In genomic region chr12:107085058-107085905, GRCm38 (mm10) we compare ENCODE assay signal across 9 mouse cellular contexts.
A peak's percentile ranks its signal among the peaks of the same experiment; 100 is the strongest.
DNase-seq lines count a peak whose midpoint lies in the region; ATAC-seq lines count a peak whose summit lies in the region.
"Had no signal": no experiment of that assay in that cellular context is flagged by ENCODE, and none has a peak within 500 bp of the region (broad histone marks: within the 10 kb centered on the region; RNA-seq: fewer than 3 reads in every experiment).

No protein-coding gene starts in this region.

- 30% methylated on average over 14 of the region's 14 CpGs for WGBS in kidney, embryonic 15.5 days
- WGBS in embryonic facial prominence, embryonic 13.5 days: 16% methylated on average over 14 of the region's 14 CpGs
- 13% methylated on average over 14 of the region's 14 CpGs for WGBS in neural tube, embryonic 15.5 days

- no peak overlapping the region for H3K9ac ChIP-seq in kidney, embryonic 15.5 days
- H3K9ac ChIP-seq in embryonic facial prominence, embryonic 13.5 days: no peak overlapping the region; the same call in 1 of the 2 replicates
- no peak overlapping the region for H3K9ac ChIP-seq in neural tube, embryonic 15.5 days (replicated peaks)

- H3K27ac ChIP-seq in kidney, embryonic 15.5 days: no peak overlapping the region
- H3K27ac ChIP-seq in embryonic facial prominence, embryonic 13.5 days: no peak overlapping the region
- peak overlapping the region; percentile 45 for H3K27ac ChIP-seq in neural tube, embryonic 15.5 days (replicated peaks)

- 0 out of 2 replicates have a peak overlapping the region, but pooled peaks have one; percentile 31 for H3K4me2 ChIP-seq in kidney, embryonic 15.5 days
- peak overlapping the region; percentile 39 for H3K4me2 ChIP-seq in embryonic facial prominence, embryonic 13.5 days
- peak overlapping the region; percentile 31 for H3K4me2 ChIP-seq in neural tube, embryonic 15.5 days

- no peaks in the 10 kb centered on the region for H3K9me3 ChIP-seq in kidney, embryonic 15.5 days (replicated peaks)
- H3K9me3 ChIP-seq in embryonic facial prominence, embryonic 13.5 days: no peaks in the 10 kb centered on the region
- no peaks in the 10 kb centered on the region for H3K9me3 ChIP-seq in neural tube, embryonic 15.5 days (replicated peaks)

- no peak for ATAC-seq in kidney, embryonic 15.5 days (replicated peaks; ENCODE audit: low FRiP score)
- no peak for ATAC-seq in embryonic facial prominence, embryonic 13.5 days (ENCODE audit: insufficient number of reproducible peaks, insufficient read depth, low FRiP score, low TSS enrichment, low read depth)
- no peak; the same call in 1 of the 2 replicates for ATAC-seq in neural tube, embryonic 15.5 days (ENCODE audit: low FRiP score)
- ATAC-seq: intestine, postnatal 0 days had no signal

- H3K27me3 ChIP-seq in kidney, embryonic 15.5 days: peaks cover 16% of the 10 kb centered on the region; the same call in 1 of the 2 replicates
- H3K27me3 ChIP-seq in embryonic facial prominence, embryonic 13.5 days: peaks cover 10% of the 10 kb centered on the region
- H3K27me3 ChIP-seq in neural tube, embryonic 15.5 days (replicated peaks): no peaks in the 10 kb centered on the region

- H3K36me3 ChIP-seq in kidney, embryonic 15.5 days: no peaks in the 10 kb centered on the region
- H3K36me3 ChIP-seq in embryonic facial prominence, embryonic 13.5 days: no peaks in the 10 kb centered on the region
- H3K36me3 ChIP-seq in neural tube, embryonic 15.5 days: no peaks in the 10 kb centered on the region

- DNase-seq in kidney, postnatal 36 days: no peak
- DNase-seq in hindlimb bud, embryonic 11.5 days (ENCODE audit: extremely low spot score, low read depth, low spot score): peak; percentile 2
- no peak for DNase-seq in lung, postnatal 25 days (ENCODE audit: low spot score)
- DNase-seq in urinary bladder, adult 18-20 months (ENCODE audit: low spot score in 2 of 2): no peak
- DNase-seq in layer of hippocampus, postnatal 25 days (ENCODE audit: extremely low spot score in 1 of 2, low spot score in 1 of 2): no peak

- no peak overlapping the region for H3K4me3 ChIP-seq in kidney, embryonic 15.5 days (replicated peaks)
- no peak overlapping the region for H3K4me3 ChIP-seq in embryonic facial prominence, embryonic 13.5 days
- no peak overlapping the region for H3K4me3 ChIP-seq in neural tube, embryonic 15.5 days (replicated peaks)

- peaks cover 9% of the 10 kb centered on the region for H3K4me1 ChIP-seq in kidney, embryonic 15.5 days
- H3K4me1 ChIP-seq in embryonic facial prominence, embryonic 13.5 days: peaks cover 16% of the 10 kb centered on the region
- peaks cover 33% of the 10 kb centered on the region for H3K4me1 ChIP-seq in neural tube, embryonic 15.5 days
